Mouse (Mus musculus) embryonic facial prominence, embryonic 15.5 days (tissue): ENCODE data around the gene Cnot4. TPM values are rescaled to one million over a fixed set of nuclear protein-coding genes. Genes with fewer than 3 reads are reported as not detected.
A peak's percentile ranks its signal among the peaks of the same experiment; 100 is the strongest.

Experiments used
- ATAC-seq: fragments of 200-750 bp; cut with Nextera tagmentation; 2 replicates; pipeline ENCODE4 v1.8.0; 2017; ENCODE audit warnings: low read depth, moderate TSS enrichment; ENCODE audit not compliant: insufficient number of reproducible peaks, low FRiP score, low TSS enrichment
- H3K27ac ChIP-seq: fragments of 300-500 bp; sonication (generic); replicated peaks from 2 replicates; pipeline ENCODE4 v1.5.1; 2015; ENCODE audit warnings: mild to moderate bottlenecking, inconsistent platforms
- H3K27me3 ChIP-seq: fragments of 300-500 bp; sonication (generic); 2 replicates; pipeline ENCODE4 v1.6.1; 2015; ENCODE audit warnings: inconsistent platforms
- H3K36me3 ChIP-seq: fragments of 300-500 bp; sonication (generic); 2 replicates; pipeline ENCODE4 v1.6.1; 2015; ENCODE audit warnings: mild to moderate bottlenecking, inconsistent platforms
- H3K4me1 ChIP-seq: fragments of 300-500 bp; sonication (generic); 2 replicates; pipeline ENCODE4 v1.6.1; 2015; ENCODE audit warnings: inconsistent platforms
- H3K4me2 ChIP-seq: fragments of 300-500 bp; sonication (generic); replicated peaks from 2 replicates; pipeline ENCODE4 v1.6.1; 2015; ENCODE audit warnings: mild to moderate bottlenecking, inconsistent platforms
- H3K4me3 ChIP-seq: fragments of 300-500 bp; sonication (generic); replicated peaks from 2 replicates; pipeline ENCODE4 v1.5.1; 2015; ENCODE audit warnings: mild to moderate bottlenecking, inconsistent platforms
- H3K9ac ChIP-seq: fragments of 300-500 bp; sonication (generic); 2 replicates; pipeline ENCODE4 v1.6.1; 2015; ENCODE audit warnings: inconsistent platforms
- H3K9me3 ChIP-seq: fragments of 300-500 bp; sonication (generic); replicated peaks from 2 replicates; pipeline ENCODE4 v1.6.1; 2016; ENCODE audit warnings: inconsistent platforms
- WGBS: fragments of 180-500 bp; shearing (Covaris S2); methylation state at CpG from one replicate; pipeline ENCODE4 v1.1.7; 2015; 5-methylcytosine and 5-hydroxymethylcytosine counted together
- polyA plus RNA-seq: library from polyadenylated mRNA; unstranded; fragments of >200 nt; fragmentation: Nextera tagmentation; extraction: Ambion mirVana; gene quantifications from 2 replicates; pipeline ENCODE4 v1.2.1, GENCODE M21; 2015

Gene Cnot4
- polyA plus RNA-seq, 1 experiment from 2014 or later, result 29.7 TPM

DNA sequence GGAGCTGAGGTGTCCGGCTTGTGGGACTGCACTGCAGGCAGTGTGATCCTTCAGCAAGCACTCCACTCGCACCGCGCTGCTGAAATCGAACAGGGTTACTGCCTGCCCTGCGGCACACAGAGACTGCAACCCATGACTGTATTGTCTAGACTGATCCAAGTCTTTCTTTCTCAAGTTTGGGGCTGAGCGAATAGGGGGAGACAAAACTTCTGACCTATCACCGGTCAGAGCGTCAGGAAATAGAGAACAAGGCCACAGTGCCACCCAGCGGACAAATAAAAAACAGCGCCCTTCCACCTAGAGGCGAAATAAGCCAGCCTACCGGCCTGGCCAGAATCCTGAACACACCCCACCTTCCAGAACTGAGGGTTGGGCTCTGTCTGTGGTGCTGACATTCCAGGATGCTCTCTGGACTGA is 138.3 kb downstream of the Cnot4 start:
- no peak overlapping the region for H3K9ac ChIP-seq
- H3K4me3 ChIP-seq, result peak overlapping the region; percentile 32
- H3K9me3 ChIP-seq, result no peaks in the 10 kb centered on the region
- H3K4me1 ChIP-seq, result peaks cover 8% of the 10 kb centered on the region
- no peaks in the 10 kb centered on the region for H3K27me3 ChIP-seq
- ATAC-seq, result peak; percentile 65
- H3K36me3 ChIP-seq, result no peaks in the 10 kb centered on the region
- peak overlapping the region; percentile 65 for H3K4me2 ChIP-seq
- 5% methylated on average over 13 of the region's 13 CpGs for WGBS
- H3K27ac ChIP-seq, result no peak overlapping the region

DNA sequence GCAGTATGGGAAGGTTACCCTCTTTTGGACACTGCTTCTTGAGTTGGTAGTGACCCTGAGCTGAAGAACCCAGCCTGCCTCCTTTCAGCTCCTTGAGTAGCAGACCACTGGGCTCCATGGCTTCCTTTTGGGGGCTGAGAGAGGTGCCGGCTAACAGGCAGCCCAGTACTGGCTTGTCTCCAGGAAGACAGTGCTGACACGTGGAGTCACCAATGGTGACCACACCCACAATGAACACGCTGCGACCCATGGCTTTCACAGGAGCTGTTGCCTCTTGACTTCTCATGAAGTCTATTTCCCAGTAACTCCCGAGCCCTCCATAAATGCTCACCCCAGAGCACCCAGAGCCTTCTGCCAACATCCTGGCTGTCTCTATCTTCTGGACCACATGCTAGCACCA is 138.8 kb downstream of the Cnot4 start:
- no peak for ATAC-seq
- Histone ChIP-seq H3K36me3 (no peaks in the 10 kb centered on the region), H3K27ac (no peak overlapping the region), H3K4me3 (no peak overlapping the region), H3K9ac (no peak overlapping the region), H3K4me2 (peak overlapping the region; percentile 65), H3K9me3 (no peaks in the 10 kb centered on the region), H3K4me1 (peaks cover 7% of the 10 kb centered on the region), H3K27me3 (no peaks in the 10 kb centered on the region)
- 54% methylated on average over 5 of the region's 5 CpGs for WGBS

DNA sequence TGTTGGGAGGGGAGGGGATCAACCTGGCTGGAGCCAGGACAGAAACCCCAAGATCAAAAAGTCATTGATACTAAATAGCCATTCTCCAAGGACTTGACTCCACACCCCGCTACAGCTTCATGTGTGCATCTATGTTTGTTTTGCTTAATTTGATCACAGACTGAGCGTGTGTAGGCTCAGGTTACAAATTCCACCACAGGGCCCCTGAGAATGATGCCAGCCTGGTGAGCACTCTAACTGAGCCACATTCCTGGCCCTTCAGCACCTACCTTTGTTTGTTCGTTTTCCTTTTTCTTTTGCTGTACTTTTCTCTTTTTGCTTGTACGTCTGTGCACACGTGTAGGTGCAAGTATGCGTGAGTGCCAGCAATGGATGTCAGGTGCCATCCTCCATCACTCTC is 144.3 kb downstream of the Cnot4 start:
- WGBS, result 32% methylated on average over 6 of the region's 6 CpGs
- Histone ChIP-seq H3K36me3 (no peaks in the 10 kb centered on the region), H3K9ac (no peak overlapping the region), H3K27ac (no peak overlapping the region), H3K9me3 (no peaks in the 10 kb centered on the region), H3K27me3 (no peaks in the 10 kb centered on the region), H3K4me3 (no peak overlapping the region), H3K4me1 (peaks cover 18% of the 10 kb centered on the region), H3K4me2 (no peak overlapping the region)
- ATAC-seq, result no peak

DNA sequence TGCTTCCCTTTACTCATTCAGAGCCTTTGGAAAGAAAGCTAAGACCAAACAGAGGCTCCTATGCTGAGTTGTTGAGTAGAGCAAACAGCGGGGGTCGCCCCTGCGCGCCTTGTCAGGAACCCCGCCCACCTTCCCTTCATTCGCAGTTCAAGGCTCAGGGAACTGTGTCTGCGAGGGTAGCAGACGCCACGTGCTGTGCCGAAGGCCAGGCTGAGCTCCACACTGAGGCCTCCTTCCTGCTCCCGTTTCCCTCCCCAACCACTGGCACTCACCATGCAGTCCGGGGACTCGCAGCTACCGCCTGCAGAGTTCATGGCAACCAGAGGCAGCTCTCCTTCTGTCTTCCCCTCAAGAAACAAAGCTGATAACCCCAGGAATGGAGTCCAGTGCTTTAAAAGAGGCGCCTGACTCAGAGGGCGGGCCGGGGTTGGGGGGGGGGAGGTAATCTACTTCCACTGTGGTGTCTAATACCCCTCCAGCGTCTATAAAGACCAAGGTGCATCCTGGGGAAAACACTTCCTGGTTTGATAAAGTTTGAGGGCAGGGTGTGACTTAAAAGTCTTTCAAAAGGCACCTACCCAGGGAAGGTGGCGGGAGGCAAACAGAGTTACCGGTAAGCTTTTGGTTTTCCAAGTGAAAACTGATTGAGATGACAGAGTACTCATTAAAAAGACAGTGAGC is 145.3 kb downstream of the Cnot4 start, which contains the start of gene Slc23a4:
Gene Slc23a4, minus strand, starts transcription at position 324 of the 681 bp plus-strand sequence.
- WGBS, result 14% methylated on average over 20 of the region's 20 CpGs
- Histone ChIP-seq H3K4me3 (no peak within 1 kb of the TSS), H3K4me1 (peaks cover 18% of the 10 kb centered on the region), H3K4me2 (peak within 1 kb of the TSS; percentile 30), H3K9ac (no peak within 1 kb of the TSS), H3K27me3 (no peaks in the 10 kb centered on the region), H3K27ac (no peak within 1 kb of the TSS), H3K36me3 (no peaks in the 10 kb centered on the region), H3K9me3 (no peaks in the 10 kb centered on the region)
- no peak for ATAC-seq

DNA sequence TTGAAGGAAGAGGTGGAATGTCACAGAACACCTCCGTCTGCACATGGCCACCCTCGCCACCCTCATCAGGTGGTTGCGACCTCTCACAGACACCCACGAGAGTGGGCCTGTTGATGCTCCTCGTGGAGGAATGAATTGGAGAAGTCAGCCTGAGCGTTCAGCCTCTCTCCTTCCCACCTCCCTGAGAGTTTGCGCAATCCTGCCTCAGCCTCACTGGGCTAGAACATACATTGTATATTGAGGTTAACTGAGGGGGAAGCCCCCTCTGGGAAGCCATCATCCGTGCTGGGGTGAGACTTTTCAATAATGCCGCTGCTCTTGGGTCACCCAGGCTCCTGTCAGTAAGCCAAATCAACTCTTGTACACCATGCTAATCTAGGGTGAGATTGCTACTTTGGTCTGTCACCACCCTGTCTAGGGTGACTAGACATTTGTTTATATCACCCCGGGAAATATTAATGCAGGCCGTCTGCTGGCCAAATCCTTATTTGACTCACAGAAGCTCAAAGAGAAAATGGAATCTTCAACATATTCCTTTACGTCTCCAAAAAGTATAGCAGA is 146.4 kb downstream of the Cnot4 start:
- WGBS, result 80% methylated on average over 12 of the region's 12 CpGs
- Histone ChIP-seq H3K4me3 (no peak overlapping the region), H3K9ac (no peak overlapping the region), H3K4me1 (peaks cover 18% of the 10 kb centered on the region), H3K9me3 (no peaks in the 10 kb centered on the region), H3K27me3 (no peaks in the 10 kb centered on the region), H3K36me3 (no peaks in the 10 kb centered on the region), H3K4me2 (no peak overlapping the region), H3K27ac (no peak overlapping the region)
- ATAC-seq, result no peak

DNA sequence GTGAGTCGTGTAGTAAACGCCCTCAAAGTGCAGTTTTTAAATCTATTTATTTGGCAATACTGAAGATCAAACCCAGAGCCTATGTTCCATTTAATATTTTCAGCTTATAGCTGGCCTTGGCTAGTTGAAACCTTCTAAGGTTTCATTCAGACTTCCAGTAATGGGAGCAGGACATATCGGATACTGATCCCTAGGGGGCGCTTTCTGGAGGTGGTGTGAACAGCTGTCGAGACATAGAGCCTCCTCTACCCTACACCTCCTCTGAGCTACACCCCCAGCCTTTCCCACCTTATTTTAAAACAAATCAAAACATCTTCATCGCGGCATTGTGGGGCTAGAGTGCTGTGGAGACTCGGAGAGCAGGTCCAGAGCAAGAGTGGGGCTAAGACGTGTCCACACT is 152.9 kb downstream of the Cnot4 start:
- H3K4me1 ChIP-seq, result no peaks in the 10 kb centered on the region
- no peak overlapping the region for H3K4me2 ChIP-seq
- WGBS, result 50% methylated on average over 9 of the region's 9 CpGs
- no peaks in the 10 kb centered on the region for H3K27me3 ChIP-seq
- no peaks in the 10 kb centered on the region for H3K9me3 ChIP-seq
- H3K4me3 ChIP-seq, result no peak overlapping the region
- H3K27ac ChIP-seq, result no peak overlapping the region
- H3K36me3 ChIP-seq, result no peaks in the 10 kb centered on the region
- no peak for ATAC-seq
- H3K9ac ChIP-seq, result no peak overlapping the region

DNA sequence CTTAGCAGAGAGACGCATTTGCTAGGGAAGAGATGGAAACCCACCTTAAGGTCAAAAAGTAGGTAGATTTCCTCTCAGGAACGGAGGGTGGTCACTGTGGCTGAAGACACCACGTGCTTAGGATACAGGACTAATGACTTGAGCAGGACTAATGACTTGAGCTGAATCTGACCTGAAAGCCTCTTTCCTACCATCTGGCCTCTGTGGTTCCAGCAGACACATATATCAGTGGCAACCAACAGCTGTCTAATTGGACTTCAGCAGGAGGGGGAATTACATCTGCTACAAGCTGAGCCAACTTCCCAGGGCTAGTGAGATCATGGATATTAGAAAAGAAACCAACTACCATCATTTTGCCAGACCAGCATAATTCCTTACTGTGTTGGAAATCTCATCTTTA is 154.2 kb downstream of the Cnot4 start:
- Histone ChIP-seq H3K9me3 (no peaks in the 10 kb centered on the region), H3K36me3 (no peaks in the 10 kb centered on the region), H3K4me2 (no peak overlapping the region), H3K4me1 (no peaks in the 10 kb centered on the region), H3K9ac (no peak overlapping the region), H3K4me3 (no peak overlapping the region), H3K27ac (no peak overlapping the region), H3K27me3 (no peaks in the 10 kb centered on the region)
- no peak for ATAC-seq
- WGBS, result 86% methylated on average over 3 of the region's 3 CpGs

Other genes starting within 250 kb of the Cnot4 start
- gene Wdr91, start 222.8 kb downstream of the Cnot4 start, polyA plus RNA-seq, result 10.0 and 12.0 TPM in 2 replicates
- not detected in 2 replicates for gene Stra8, start 213.6 kb downstream of the Cnot4 start, polyA plus RNA-seq
- 1.1 TPM in 2 replicates for gene Slc23a4, start 145.3 kb downstream of the Cnot4 start, polyA plus RNA-seq
- gene Nup205, start 43.7 kb upstream of the Cnot4 start, polyA plus RNA-seq, result 28.0 and 29.0 TPM in 2 replicates
- gene Slc13a4, start 174.4 kb upstream of the Cnot4 start, polyA plus RNA-seq, result 0.21 and 0.47 TPM in 2 replicates
- gene Fam180a, start 192.4 kb upstream of the Cnot4 start, polyA plus RNA-seq, result 1.6 and 2.9 TPM in 2 replicates